Mouse (Mus musculus): ENCODE results near the gene Arhgef25. TPM values are rescaled to one million over a fixed set of nuclear protein-coding genes. Genes with fewer than 3 reads are reported as not detected.
"Not testable (repeated sequence)": the region's sequence is repeated elsewhere in the genome, so short reads cannot be mapped to it uniquely, and the experiment has no call there.

Gene Arhgef25
- total RNA-seq, 2 experiments from 2014 or later: 395 to 408 TPM

GRCm38 (mm10) chr10:127198492-127198891 lies 8.6 kb upstream of the Arhgef25 start:
- Histone ChIP-seq H3K27ac (peak overlapping the region; percentile 92), H3K4me3 (no peak overlapping the region)
- no peak for TF ChIP-seq CTCF (conservative IDR thresholded peaks at IDR 0.05)
- DNase-seq (ENCODE audit: low spot score in 2 of 2): no peak

DNA sequence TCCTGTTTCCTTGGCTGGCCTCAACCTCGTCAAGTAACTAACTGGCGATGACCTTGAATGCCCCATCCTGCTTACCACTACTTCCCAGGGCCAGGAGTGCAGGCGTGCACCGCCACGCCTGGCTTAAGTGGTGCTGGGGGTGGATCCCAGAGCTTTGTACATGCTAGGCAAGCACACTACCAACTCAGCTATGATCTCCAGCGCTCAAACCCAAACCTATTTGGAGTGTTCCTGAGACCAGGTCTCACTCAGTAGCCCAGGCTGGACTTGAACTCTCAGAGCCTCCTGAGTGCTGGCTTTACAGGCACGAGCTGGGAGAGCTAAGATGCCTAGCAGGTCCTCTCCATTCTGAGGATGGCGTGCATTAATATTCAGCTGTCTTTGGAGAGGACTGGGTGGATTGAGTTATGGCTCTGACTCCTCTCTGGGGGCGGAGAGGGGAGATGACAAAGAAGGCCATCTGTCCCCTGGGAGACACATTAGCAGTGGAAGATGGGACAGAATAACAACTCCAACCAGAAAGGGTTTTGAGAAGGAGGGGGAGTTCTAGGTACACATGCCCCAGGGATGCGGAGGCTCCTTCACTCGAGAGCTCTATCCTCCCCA lies 7.7 kb upstream of the Arhgef25 start:
- TF ChIP-seq CTCF (conservative IDR thresholded peaks at IDR 0.05): no peak
- no peak overlapping the region for H3K4me3 ChIP-seq
- H3K27ac ChIP-seq: peak overlapping the region; percentile 92
- peak in 1 of 2 experiments; percentile 73 for DNase-seq (ENCODE audit: low spot score in 2 of 2)

DNA sequence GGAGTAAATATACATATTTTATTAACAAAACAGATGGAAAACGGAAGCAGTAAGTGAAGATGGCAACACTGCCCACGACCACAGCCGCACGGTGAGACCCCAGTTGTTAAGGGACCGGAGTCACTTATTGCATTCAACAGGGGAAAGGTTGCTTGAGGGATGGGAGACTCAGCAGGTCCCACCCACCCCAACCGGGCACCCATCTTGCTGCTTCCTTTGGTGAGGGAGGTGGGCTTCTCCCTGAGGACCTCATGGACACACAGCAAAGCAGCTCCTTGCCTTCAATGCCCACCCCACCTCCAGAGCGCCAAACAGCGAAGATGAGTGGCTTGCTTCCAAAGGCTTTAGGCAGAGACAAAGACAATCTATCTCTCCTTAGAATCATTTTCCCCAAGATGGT lies 7.2 kb upstream of the Arhgef25 start:
- DNase-seq (ENCODE audit: low spot score in 2 of 2): no peak
- H3K4me3 ChIP-seq: no peak overlapping the region
- no peak for TF ChIP-seq CTCF (conservative IDR thresholded peaks at IDR 0.05)
- H3K27ac ChIP-seq: peak overlapping the region; percentile 92

DNA sequence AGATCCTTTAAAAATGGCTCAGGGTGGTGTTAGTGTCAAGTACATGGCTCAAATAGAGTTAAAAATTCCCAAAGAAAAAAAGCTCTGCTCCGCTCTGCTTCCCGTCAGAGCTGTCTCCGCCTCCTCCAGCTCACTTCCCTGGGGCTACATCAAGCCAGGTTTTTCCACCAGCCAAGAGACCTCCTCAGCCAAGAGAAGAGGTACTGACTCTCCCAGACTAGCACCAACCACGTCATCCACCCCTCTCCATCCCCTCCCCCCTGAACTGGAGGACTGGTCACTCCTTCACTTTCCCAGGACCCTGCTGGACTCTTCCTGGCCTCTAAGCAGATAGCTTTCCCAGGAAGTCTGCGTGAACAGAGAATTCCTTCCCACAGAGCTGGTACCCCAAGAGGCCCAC lies 6.5 kb upstream of the Arhgef25 start:
- no peak for TF ChIP-seq CTCF (conservative IDR thresholded peaks at IDR 0.05)
- peak overlapping the region; percentile 92 for H3K27ac ChIP-seq
- H3K4me3 ChIP-seq: peak overlapping the region; percentile 74
- DNase-seq (ENCODE audit: low spot score in 2 of 2): peak in 1 of 2 experiments; percentile 77

- Histone ChIP-seq H3K4me3 (peak within 1 kb of the TSS; percentile 74), H3K27ac (peak within 1 kb of the TSS; percentile 92)
- no peak for DNase-seq (ENCODE audit: low spot score in 2 of 2)
- no peak for TF ChIP-seq CTCF (conservative IDR thresholded peaks at IDR 0.05)
Observed at GRCm38 (mm10) chr10:127195328-127196129, 5.6 kb upstream of the Arhgef25 start, which contains the start of gene Dtx3. TSS of gene Dtx3 (minus strand) at chr10:127195728.

- DNase-seq (ENCODE audit: low spot score in 2 of 2): no peak
- H3K4me3 ChIP-seq: peak overlapping the region; percentile 74
- H3K27ac ChIP-seq: peak overlapping the region; percentile 92
- no peak for TF ChIP-seq CTCF (conservative IDR thresholded peaks at IDR 0.05)
Observed at GRCm38 (mm10) chr10:127194428-127195327, 4.8 kb upstream of the Arhgef25 start.

DNA sequence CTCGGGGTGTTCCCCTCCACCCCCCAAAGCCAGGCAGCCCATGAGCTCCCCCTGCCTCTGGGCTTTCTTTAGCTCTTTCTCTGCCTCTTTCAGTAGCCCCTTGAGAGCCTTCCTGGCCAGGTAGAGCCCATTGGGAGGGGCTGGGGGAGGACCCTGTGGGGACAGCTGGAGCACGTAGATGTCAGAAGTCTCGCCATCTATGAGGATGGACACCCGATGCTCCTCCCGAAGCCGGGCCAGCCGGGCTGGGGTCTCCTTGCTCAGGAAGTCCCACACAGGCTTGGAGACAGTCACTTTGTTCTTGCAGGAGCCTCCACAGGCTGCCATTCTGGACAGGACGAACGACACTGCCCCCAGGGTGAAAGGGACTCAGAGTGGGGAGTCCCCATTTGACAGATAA lies 3.1 kb upstream of the Arhgef25 start:
- no peak for DNase-seq (ENCODE audit: low spot score in 2 of 2)
- Histone ChIP-seq H3K27ac (peak overlapping the region; percentile 12; the same call in 1 of the 2 replicates), H3K4me3 (no peak overlapping the region)
- no peak for TF ChIP-seq CTCF (conservative IDR thresholded peaks at IDR 0.05)

- not testable (repeated sequence) for DNase-seq (ENCODE audit: low spot score in 2 of 2); H3K27ac ChIP-seq; H3K4me3 ChIP-seq
Observed at GRCm38 (mm10) chr10:127192057-127192328, 2.1 kb upstream of the Arhgef25 start.

DNA sequence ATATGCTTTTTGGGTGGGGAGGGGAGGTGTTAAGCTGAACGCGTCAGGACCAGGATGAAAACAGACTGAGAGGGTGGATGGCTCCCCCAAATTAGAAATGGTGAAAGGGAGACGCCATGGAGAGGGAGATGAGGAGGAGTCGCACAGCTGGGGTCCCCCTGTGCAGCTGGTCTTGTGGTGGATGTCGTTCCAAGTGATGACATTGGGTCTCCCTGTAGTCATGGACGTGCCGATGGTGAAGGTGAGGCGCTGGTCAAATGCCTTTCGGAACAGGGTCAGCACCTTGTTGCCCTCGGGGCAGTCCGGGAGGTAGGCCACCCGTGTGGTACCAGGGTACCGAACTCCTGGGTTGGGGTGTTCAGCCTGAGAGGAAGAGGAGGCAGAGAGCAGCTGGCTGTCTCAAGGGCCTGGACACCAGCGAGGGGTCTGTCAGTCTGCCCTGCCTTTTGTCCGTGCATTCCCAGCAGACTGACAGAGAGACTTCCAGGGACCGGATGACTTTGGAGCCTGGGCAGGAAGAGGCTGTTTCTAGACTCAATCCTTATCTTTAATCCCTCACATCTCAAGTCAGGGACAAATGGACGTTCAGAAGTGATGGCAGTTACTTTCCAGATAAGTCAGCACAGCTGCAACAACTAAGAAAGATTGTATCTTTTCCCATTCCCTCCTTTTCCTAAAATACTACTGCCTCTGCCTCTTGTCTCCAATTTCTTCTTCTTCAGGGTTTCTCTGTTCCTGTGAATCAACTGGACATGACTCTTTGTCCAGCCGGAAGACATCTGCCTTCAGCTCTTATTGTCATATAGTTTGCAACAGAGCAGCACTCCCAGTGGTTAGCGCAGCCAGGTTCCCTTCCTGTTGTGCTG lies 1.5 kb upstream of the Arhgef25 start:
- no peak for DNase-seq (ENCODE audit: low spot score in 2 of 2)
- no peak for TF ChIP-seq CTCF (conservative IDR thresholded peaks at IDR 0.05)
- Histone ChIP-seq H3K27ac (peak overlapping the region; percentile 94; the same call in 1 of the 2 replicates), H3K4me3 (no peak overlapping the region)

GRCm38 (mm10) chr10:127190398-127191190 lies 711 bp upstream of the Arhgef25 start:
- Histone ChIP-seq H3K4me3 (no peak overlapping the region), H3K27ac (peak overlapping the region; percentile 94)
- TF ChIP-seq CTCF (conservative IDR thresholded peaks at IDR 0.05): no peak
- DNase-seq (ENCODE audit: low spot score in 2 of 2): no peak

DNA sequence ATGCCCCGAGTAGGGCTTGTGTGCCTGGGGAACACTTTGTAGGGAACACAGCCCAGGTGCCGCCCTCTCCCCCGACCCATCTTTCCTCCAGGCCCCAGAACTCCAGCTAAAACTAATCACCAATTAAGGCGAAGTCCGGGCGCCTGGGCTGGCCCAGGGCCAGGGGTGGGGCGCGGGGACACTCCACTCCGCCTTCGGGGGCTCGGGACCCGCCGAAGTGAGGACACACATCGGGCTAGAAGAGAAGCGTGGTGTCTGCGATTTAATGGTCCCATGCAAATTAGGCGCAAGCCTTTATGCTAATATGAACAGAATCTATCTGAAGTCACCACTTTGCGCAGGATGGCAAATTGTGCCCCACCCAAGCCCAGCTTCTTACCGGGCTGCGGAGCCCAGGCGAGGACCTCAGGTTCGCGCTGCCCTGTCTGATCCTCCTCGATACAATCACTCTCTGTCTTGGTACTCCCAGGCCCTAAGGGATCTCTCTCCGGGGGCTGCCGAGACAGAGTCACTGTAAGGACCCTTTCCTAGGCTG lies 700 bp downstream of the Arhgef25 start:
- no peak for TF ChIP-seq CTCF (conservative IDR thresholded peaks at IDR 0.05)
- peak in 1 of 2 experiments; percentile 51 for DNase-seq (ENCODE audit: low spot score in 2 of 2)
- H3K4me3 ChIP-seq: peak overlapping the region; percentile 67
- peak overlapping the region; percentile 94 for H3K27ac ChIP-seq
